Mouse (Mus musculus) hindbrain, embryonic 14.5 days (tissue): ENCODE measurements around the gene Sbno2. TPM values are rescaled to one million over a fixed set of nuclear protein-coding genes. Genes with fewer than 3 reads are reported as not detected.
"Not testable (repeated sequence)": the region's sequence is repeated elsewhere in the genome, so short reads cannot be mapped to it uniquely, and the experiment has no call there.

Experiments
- ATAC-seq: fragments of 200-750 bp; cut with Nextera tagmentation; 2 replicates; pipeline ENCODE4 v1.8.0; 2017; ENCODE audit warnings: moderate number of reproducible peaks, mild to moderate bottlenecking, moderate TSS enrichment, moderate library complexity; ENCODE audit not compliant: low FRiP score
- DNase-seq: peaks from one replicate; pipeline ENCODE4 v3.0.0-alpha.2; 2015; ENCODE audit warnings: low spot score
- H3K27ac ChIP-seq: fragments of 300-500 bp; sonication (generic); 2 replicates; pipeline ENCODE4 v1.5.1; 2014; ENCODE audit warnings: mild to moderate bottlenecking, moderate library complexity
- H3K27me3 ChIP-seq: fragments of 300-500 bp; sonication (generic); 2 replicates; pipeline ENCODE4 v1.6.1; 2014; ENCODE audit warnings: mild to moderate bottlenecking, low read length, mixed read lengths; ENCODE audit not compliant: control insufficient read depth, insufficient read depth
- H3K36me3 ChIP-seq: fragments of 300-500 bp; sonication (generic); replicated peaks from 2 replicates; pipeline ENCODE4 v1.6.1; 2014; ENCODE audit not compliant: control insufficient read depth, insufficient read depth
- H3K4me1 ChIP-seq: fragments of 300-500 bp; sonication (generic); replicated peaks from 2 replicates; pipeline ENCODE4 v1.6.1; 2014; ENCODE audit warnings: antibody characterized with exemption, low read length, mixed read lengths; ENCODE audit not compliant: control insufficient read depth, insufficient read depth
- H3K4me2 ChIP-seq: fragments of 300-500 bp; sonication (generic); replicated peaks from 2 replicates; pipeline ENCODE4 v1.6.1; 2014; ENCODE audit warnings: mild to moderate bottlenecking, moderate library complexity
- H3K4me3 ChIP-seq: fragments of 300-500 bp; sonication (generic); replicated peaks from 2 replicates; pipeline ENCODE4 v1.5.1; 2014; ENCODE audit warnings: mild to moderate bottlenecking, low read length
- H3K9ac ChIP-seq: fragments of 300-500 bp; sonication (generic); 2 replicates; pipeline ENCODE4 v1.6.1; 2014
- H3K9me3 ChIP-seq: fragments of 300-500 bp; sonication (generic); 2 replicates; pipeline ENCODE4 v1.6.1; 2016; ENCODE audit warnings: low read length; ENCODE audit not compliant: control insufficient read depth
- WGBS: fragments of 180-500 bp; shearing (Covaris S2); extraction: QIAGEN DNeasy Blood & Tissue Kit; methylation state at CpG from one replicate; pipeline ENCODE4 v1.1.7; 2014; 5-methylcytosine and 5-hydroxymethylcytosine counted together
- polyA plus RNA-seq: library from polyadenylated mRNA; unstranded; fragments of >200 nt; fragmentation: Nextera tagmentation; extraction: Ambion mirVana; gene quantifications from 2 replicates; pipeline ENCODE4 v1.2.1, GENCODE M21; 2014

Gene Sbno2
- polyA plus RNA-seq, 1 experiment from 2014 or later = 12.6 TPM

DNA sequence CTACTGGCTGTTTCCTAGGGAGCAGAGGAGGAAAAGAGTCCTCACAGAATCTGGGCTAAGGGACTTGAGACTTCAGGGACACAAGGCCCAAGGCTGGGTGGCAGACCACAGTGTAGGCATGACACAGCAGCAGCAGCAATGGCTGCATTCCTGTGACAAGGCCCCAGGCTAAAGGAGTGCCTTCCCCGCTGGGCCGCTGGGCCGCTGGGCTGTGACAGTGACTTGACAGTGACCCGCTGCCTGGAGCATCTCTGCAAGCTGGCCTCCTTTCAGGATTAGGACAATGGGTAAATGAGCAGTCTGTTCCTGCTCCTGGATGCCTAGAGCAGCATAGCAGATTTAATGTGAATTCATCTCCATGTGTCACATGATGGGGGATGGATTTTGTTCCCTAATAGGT lies 61.3 kb downstream of the Sbno2 start:
- Histone ChIP-seq H3K4me3 (no peak overlapping the region), H3K9me3 (no peaks in the 10 kb centered on the region), H3K9ac (0 out of 2 replicates have a peak overlapping the region, but pooled peaks have one; percentile 16), H3K27ac (0 out of 2 replicates have a peak overlapping the region, but pooled peaks have one; percentile 20), H3K27me3 (no peaks in the 10 kb centered on the region), H3K4me1 (peaks cover 4% of the 10 kb centered on the region; the same call in 1 of the 2 replicates), H3K36me3 (no peaks in the 10 kb centered on the region), H3K4me2 (no peak overlapping the region)
- ATAC-seq (no peak), DNase-seq (no peak)
- 10% methylated on average over 4 of the region's 4 CpGs for WGBS

DNA sequence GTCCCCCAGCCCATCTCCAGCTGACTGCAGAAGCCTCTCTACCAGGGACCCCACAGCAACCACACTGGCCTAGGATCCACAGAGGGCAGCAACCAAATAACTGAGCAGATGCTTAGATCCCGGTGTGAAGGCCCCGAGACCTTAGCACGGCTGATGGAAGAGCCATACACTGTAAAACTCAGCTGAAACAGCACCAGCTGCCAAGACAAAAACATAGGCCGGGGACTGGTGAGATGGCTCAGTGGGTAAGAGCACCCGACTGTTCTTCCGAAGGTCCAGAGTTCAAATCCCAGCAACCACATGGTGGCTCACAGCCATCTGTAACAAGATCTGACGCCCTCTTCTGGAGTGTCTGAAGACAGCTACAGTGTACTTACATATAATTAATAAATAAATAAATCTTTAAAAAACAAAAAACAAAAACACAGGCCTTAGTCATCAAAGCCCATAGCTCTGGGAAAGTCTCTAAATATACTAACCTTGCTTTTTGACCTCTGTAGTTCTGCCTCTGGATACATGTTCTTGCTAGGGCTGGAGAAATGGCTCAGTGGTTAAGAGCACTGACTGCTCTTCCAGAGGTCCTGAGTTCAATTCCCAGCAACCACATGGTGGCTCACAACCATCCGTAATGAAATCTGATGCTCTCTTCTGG lies 63.8 kb downstream of the Sbno2 start:
- WGBS = 87% methylated on average over 8 of the region's 8 CpGs
- H3K9ac ChIP-seq, H3K4me3 ChIP-seq, H3K27me3 ChIP-seq, H3K27ac ChIP-seq, ATAC-seq, H3K9me3 ChIP-seq, H3K4me2 ChIP-seq, DNase-seq: not testable (repeated sequence)
- H3K36me3 ChIP-seq = peaks cover 20% of the 10 kb centered on the region
- H3K4me1 ChIP-seq = peaks cover 14% of the 10 kb centered on the region

DNA sequence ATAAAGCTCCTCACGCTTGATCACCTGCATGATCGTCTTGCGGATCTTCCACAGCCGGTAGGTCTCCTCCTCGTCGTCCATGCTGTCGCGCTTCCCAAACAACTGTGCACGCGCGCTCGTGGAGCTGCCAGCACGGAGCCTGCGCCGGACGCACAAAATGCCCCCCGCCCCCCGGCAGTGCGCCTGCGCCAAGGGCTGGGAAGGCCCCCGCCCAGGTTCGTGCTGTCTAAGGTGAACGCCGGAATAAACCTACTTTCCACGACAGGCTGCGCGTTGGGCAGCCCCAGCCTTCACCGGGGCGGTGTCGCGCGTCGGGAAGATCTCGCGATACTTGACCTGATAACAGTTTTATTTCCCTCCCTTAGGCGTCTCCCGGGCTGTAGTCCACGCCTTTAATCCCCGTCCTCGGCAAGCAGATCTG lies 65.8 kb downstream of the Sbno2 start, which contains the start of gene Polr2e:
TSS of gene Polr2e (minus strand) at position 237 of the 421 bp plus-strand sequence.
- Histone ChIP-seq H3K4me1 (peaks cover 14% of the 10 kb centered on the region), H3K4me2 (peak within 1 kb of the TSS; percentile 70), H3K4me3 (peak within 1 kb of the TSS; percentile 88), H3K9ac (peak within 1 kb of the TSS; percentile 72), H3K36me3 (peaks cover 39% of the 10 kb centered on the region), H3K27me3 (no peaks in the 10 kb centered on the region), H3K27ac (peak within 1 kb of the TSS; percentile 69), H3K9me3 (no peaks in the 10 kb centered on the region)
- DNase-seq (peak; percentile 99), ATAC-seq (peak; percentile 98)
- WGBS = under 1% methylated on average over 39 of the region's 40 CpGs

DNA sequence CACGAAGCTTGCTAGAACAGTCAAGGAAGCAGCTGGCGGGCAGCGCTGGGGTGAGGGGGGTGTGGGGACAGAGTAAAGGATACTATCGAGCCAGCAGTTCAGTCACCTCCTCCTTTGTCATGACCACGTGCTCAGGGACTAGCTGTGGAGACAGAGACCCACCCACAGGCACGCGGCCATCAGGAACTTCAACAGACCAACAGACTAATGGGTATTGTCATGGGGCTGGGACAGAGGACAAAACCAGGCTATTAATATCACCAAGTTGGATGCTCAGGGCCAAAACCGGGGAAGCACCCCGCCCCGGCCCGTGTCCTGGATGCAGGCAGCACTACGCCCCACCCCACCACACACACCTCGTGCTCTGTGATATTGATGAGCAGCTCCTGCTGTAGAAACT lies 68.5 kb downstream of the Sbno2 start:
- H3K4me2 ChIP-seq = no peak overlapping the region
- ATAC-seq (no peak), DNase-seq (no peak)
- no peak overlapping the region for H3K4me3 ChIP-seq
- 96% methylated on average over 13 of the region's 13 CpGs for WGBS
- H3K9ac ChIP-seq = no peak overlapping the region
- peaks cover 14% of the 10 kb centered on the region for H3K4me1 ChIP-seq
- no peak overlapping the region for H3K27ac ChIP-seq
- no peaks in the 10 kb centered on the region for H3K9me3 ChIP-seq
- peaks cover 41% of the 10 kb centered on the region for H3K36me3 ChIP-seq
- H3K27me3 ChIP-seq = no peaks in the 10 kb centered on the region

DNA sequence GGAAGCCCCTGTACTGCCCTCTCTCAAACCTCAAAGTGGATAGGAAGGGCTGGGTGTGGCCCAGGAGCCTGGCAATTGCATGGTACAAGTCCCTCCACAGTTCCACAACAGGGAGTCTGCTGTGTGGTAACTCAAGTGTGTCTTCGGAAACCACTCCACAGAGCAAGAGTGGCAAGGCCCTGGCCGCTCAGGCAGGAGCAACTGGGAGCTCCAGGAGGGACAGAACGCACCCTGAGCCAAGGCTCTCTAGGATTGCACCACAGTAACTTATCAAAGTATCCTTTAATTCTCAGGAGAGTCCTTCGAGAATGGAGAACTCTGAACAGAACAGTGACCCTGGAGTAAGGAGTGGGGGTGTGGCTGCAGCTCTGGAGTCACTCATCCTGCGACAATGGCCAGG lies 69.7 kb downstream of the Sbno2 start:
- DNase-seq (no peak), ATAC-seq (no peak)
- Histone ChIP-seq H3K27me3 (no peaks in the 10 kb centered on the region), H3K4me3 (no peak overlapping the region), H3K36me3 (peaks cover 41% of the 10 kb centered on the region), H3K4me2 (no peak overlapping the region), H3K4me1 (peaks cover 14% of the 10 kb centered on the region), H3K9ac (no peak overlapping the region), H3K27ac (no peak overlapping the region), H3K9me3 (no peaks in the 10 kb centered on the region)
- 93% methylated on average over 5 of the region's 5 CpGs for WGBS

DNA sequence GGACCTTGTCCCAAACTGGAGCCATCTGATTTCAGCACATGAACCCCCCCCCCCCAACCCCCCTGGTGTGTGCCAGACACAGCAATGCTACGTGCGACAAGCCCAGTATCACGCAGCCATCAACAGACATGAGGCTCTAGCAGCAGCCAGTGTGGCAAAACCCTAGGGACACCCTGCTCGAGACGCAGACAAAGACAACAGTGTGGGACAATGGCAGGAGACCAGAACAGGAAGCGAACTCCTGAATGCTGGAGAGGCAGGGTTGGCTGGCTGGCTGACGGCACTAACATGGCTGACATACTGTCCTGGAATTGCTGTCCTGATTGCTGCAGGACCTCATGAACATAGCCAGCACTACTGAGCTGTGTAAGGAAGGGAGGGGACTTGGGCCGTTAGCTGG lies 70.2 kb downstream of the Sbno2 start:
- Histone ChIP-seq H3K9me3 (no peaks in the 10 kb centered on the region), H3K27me3 (no peaks in the 10 kb centered on the region), H3K27ac (no peak overlapping the region), H3K9ac (no peak overlapping the region), H3K4me1 (peaks cover 14% of the 10 kb centered on the region), H3K4me3 (no peak overlapping the region), H3K4me2 (no peak overlapping the region), H3K36me3 (peaks cover 41% of the 10 kb centered on the region)
- 62% methylated on average over 8 of the region's 8 CpGs for WGBS
- DNase-seq (no peak), ATAC-seq (no peak)

DNA sequence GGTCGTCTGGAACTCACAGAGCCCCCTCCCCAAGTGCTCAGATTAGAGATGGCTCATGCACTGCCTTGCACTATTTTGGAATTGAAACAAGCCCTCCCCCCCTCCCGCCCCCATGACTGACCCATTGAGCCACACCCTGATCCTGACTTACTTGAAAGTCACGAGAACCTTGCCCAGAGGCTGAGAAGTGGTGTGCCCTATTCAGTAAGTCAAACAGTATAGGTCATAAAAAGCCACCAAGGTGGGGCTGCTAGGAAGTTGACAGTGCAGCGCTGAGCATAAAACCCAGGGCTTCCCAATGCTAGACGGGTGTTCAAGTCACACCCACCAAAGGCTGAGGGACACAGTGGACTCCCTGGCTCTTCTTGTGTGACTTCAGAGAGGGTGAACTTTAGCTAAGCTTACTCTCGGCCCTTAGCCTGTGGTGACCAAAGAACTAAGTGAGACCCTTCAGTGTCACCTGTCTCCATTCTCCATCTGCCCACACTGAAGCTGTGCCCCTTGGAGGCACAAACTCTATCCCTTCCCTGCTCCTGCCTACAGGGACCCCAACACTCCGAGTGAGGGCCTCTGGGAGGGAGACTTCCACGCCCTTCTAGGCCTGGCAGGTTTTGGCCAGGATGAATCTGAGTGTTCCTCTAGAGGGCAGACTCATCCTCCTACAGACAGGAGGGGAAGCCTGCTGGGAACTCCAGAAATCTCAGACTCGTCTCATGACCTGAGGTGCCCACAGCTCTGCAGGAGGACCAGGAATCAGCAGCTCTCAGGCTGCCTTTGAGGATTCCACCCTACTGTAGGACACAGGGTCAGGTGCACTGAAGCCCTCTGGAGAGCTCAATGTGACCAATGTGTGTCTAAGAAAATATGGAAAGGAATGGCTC lies 71.6 kb downstream of the Sbno2 start:
- H3K4me3 ChIP-seq = no peak overlapping the region
- no peaks in the 10 kb centered on the region for H3K27me3 ChIP-seq
- no peak overlapping the region for H3K9ac ChIP-seq
- H3K9me3 ChIP-seq = no peaks in the 10 kb centered on the region
- peaks cover 7% of the 10 kb centered on the region for H3K4me1 ChIP-seq
- WGBS = 51% methylated on average over 9 of the region's 9 CpGs
- peaks cover 41% of the 10 kb centered on the region for H3K36me3 ChIP-seq
- DNase-seq = peak; percentile 30
- H3K4me2 ChIP-seq = no peak overlapping the region
- H3K27ac ChIP-seq = no peak overlapping the region
- ATAC-seq = no peak

DNA sequence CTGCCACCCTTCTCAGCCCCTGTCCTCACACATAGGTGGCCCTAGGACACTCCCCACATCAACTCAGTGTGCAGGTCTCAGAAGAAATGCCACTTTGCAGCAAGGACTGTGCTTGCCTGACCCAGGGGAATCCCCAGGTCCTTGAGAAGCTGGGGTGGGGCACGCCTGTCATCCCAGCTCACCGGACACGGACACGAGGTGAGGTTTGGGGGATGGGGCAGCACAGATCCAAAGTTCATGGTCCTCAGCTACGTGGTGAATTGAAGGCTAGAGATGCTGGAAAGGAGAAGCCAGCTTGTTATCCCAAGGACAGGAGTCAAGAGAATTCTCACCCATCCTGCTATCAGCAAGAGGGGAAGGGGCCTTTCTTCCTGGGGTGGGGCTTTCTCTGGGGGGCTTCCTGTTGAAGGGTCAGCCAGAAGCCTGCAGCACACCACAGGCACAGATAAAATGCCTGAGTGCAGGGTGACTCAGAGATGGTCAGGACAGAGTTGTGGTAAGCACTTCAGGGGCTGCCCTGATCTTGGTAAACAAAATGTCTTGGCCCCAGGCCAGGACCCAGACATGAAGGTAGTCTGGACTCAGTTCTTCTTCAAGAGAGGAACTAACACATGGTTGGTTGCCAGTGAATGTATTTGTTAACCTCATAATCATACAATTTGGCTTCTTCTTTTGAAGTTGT lies 72.4 kb downstream of the Sbno2 start:
- ATAC-seq (no peak), DNase-seq (no peak)
- no peak overlapping the region for H3K4me2 ChIP-seq
- H3K9me3 ChIP-seq = no peaks in the 10 kb centered on the region
- H3K4me3 ChIP-seq = no peak overlapping the region
- H3K36me3 ChIP-seq = peaks cover 36% of the 10 kb centered on the region
- no peaks in the 10 kb centered on the region; the same call in 1 of the 2 replicates for H3K4me1 ChIP-seq
- no peak overlapping the region for H3K9ac ChIP-seq
- no peak overlapping the region for H3K27ac ChIP-seq
- H3K27me3 ChIP-seq = no peaks in the 10 kb centered on the region
- WGBS = 75% methylated on average over 5 of the region's 5 CpGs

DNA sequence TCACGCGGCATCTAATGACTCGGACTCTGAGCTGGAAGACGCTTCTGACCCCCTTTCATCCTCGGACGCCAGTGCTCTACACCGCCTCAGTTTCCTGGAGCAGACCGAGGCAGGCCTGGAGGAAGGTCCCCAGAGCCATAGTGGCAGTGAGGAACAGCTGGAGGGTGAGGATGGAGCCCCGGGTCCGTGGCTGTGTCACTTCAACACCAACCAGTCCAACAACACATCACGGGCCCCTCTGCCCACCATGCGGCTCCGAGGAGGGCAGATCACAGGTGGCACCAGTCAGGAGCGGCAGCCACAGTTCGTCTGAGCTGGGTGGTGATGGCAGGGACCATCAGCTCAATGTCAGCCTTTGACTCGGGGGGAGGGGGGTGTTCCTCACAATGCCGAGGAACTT lies 74.6 kb downstream of the Sbno2 start:
- Histone ChIP-seq H3K36me3 (peaks cover 14% of the 10 kb centered on the region), H3K4me2 (no peak overlapping the region), H3K9me3 (no peaks in the 10 kb centered on the region), H3K4me1 (no peaks in the 10 kb centered on the region), H3K27me3 (no peaks in the 10 kb centered on the region), H3K4me3 (no peak overlapping the region), H3K9ac (no peak overlapping the region), H3K27ac (no peak overlapping the region)
- no peak for DNase-seq
- WGBS = 83% methylated on average over 17 of the region's 17 CpGs
- no peak for ATAC-seq
